Mouse (Mus musculus): Measurements from ENCODE around the gene 3110082J24Rik.
A peak's percentile ranks its signal among the peaks of the same experiment; 100 is the strongest.

The 3110082J24Rik gene

DNA sequence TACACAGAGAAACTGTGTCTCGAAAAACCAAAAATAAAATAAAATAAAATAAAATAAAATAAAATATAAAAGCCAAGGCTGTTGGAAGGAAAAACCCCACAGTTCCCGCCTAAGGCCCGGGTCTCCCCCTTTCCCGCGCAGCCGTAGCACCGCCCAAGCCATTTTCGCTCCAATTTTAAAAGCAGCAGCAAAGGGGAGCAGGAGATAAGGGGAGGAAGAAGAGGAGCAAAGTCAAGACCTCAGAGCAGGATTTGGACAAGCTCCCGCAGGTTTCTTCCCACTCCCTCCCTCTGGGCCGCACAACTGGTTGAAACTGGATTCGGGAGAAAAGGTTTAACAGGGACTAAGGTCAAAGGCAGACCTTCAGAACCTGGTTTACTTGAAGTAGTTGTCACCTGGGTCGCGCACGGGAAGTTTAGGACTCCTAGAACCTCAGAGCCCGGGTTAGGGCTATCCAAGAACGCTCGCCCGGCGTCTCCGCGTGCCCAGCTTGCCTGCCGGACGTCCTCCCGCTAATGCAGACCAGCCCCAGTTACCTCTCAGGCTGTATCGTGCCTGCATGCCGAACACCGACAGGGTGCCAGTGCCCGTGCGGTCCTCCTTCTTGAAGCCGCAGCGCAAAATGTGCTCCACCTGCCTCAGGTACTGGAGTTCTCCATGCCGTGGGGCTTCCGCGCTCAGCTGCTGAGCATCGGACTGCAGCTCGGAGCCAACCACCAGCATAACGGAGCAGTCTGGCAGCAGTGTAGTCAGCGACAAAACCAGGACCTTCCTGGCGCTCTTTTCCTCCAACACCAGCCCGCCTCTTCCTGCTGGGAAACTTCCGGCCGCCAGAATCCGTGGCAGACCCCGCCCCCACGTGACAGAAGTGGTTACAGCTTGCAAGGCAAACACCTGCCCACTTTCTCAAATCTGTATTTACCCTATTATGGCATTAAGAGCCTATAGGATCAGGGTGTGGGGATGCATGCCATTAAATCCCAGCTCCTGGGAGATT lies 32.8 kb downstream of the 3110082J24Rik start, which contains the start of gene Tyms:
Gene Tyms, minus strand, starts transcription at position 793 of the 997 bp plus-strand sequence.
- peak; percentile 95 for DNase-seq (ENCODE audit: low read depth, low spot score)

DNA sequence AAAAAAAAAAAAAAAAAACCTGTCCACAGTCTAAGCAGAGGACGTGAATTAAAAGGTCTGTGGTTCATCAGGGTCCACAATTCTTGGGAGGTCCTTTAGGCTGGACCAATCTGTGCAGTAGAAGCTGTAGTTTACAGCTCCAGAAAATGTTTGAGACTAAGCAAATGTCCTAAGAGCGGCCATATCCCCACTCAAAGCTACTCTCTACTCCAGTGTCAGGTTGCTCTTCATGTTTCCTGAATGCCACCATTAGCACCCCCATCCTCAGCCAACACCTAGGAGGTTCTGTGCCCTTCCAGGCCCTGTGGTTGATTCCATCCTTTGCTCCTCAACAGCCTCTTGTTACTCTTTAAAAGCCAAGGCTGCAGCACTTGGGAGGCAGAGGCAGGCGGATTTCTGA lies 33.5 kb downstream of the 3110082J24Rik start:
- DNase-seq (ENCODE audit: low read depth, low spot score), result peak; percentile 14

DNA sequence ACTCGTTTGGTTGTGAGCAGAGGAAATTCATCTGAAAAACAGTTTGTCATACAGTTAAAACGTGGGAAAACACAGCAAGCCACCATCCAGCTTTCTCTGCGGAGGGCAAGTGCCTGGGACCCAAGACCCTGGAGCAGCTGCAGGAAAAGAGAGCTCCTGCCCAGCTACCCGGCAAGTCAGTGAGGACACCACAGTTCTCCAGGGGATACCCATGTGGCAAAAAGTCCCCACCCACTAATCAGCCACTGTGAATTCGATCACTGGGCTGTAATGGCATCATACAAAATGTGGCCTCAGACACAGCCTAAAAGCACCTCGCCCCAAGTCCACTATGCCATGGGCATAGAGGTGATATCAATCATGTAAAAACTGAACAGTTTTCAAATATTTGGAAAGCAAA lies 34.2 kb downstream of the 3110082J24Rik start:
- DNase-seq (ENCODE audit: low read depth, low spot score), result no peak

DNA sequence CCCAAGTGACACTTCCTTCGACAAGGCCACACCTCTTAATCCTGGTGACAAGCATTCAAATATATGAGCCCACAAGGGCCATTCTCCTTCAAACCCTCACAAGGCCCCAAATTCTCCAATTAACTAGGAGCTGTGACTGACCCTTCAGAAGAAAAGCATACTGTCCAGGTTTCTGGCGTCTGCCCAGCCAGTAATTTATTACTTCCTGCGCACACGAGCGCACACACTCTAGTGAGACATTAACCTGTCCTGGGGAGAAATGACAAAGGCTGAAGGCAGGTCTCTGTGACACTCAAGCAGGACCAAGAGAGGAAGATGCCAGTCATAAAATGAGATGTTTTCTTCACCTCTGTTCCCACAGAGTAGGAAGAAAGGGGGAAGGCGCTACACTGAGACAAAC lies 38.2 kb downstream of the 3110082J24Rik start:
- no peak for DNase-seq (ENCODE audit: low read depth, low spot score)

DNA sequence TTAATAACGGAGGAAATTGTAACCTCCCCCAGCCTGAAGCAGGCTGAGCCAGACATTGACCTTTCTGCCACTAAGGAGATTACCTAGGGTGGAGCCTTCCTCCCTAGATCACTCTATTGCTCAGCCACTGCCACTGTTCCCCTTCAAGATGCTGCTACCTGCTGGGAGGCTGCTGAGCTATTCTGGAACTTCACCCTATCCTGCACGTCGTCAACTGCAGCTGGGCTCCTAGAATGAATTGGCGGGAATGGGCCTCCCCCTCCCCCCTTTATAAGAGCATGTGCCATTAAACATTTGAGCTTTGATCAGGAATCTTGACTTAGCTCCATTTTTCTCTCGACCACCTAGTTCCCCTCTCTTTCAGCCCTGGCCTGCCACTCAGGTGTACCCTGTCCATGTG lies 46.3 kb downstream of the 3110082J24Rik start:
- peak; percentile 90 for DNase-seq (ENCODE audit: low read depth, low spot score)

DNA sequence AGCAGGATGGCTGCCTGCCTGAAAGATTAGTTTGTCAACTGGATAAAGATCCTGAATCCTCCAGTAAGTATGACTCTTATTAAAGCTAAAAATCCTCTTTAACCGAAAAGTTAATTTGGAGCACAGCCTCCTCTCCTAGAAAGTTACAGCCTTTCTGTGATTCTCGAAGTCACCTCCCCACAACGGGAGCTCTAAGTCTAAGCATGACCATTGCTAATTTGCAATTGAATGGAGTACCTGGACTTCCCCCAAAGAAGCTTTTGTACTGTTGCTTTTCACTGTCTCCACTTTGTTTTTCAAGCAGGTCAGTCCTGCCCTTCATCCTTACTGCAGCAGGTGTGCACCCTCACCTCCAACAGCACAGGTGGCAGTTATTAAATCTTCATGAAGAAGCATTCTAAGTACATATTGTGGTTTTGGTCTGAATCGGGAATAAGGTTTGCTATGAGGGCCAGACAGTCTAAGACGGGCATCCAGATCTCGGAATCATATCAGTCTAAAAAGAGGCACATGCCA lies 47.6 kb downstream of the 3110082J24Rik start:
- peak; percentile 85 for DNase-seq (ENCODE audit: low read depth, low spot score)

Measured in R1 (cell line).